Mouse (Mus musculus) kidney, embryonic 16.5 days (tissue): Measurements from ENCODE around the gene Kcna6. TPM values are rescaled to one million over a fixed set of nuclear protein-coding genes. Genes with fewer than 3 reads are reported as not detected.

Source experiments
- ATAC-seq: fragments of 200-750 bp; cut with Nextera tagmentation; 2 replicates; pipeline ENCODE4 v1.8.0; 2017; ENCODE audit warnings: moderate TSS enrichment; ENCODE audit not compliant: low FRiP score, low TSS enrichment
- H3K27ac ChIP-seq: fragments of 300-500 bp; sonication (generic); 2 replicates; pipeline ENCODE4 v1.5.1; 2014; ENCODE audit warnings: low read length
- H3K27me3 ChIP-seq: fragments of 300-500 bp; sonication (generic); 2 replicates; pipeline ENCODE4 v1.6.1; 2014; ENCODE audit warnings: low read length, control low read depth, mixed read lengths; ENCODE audit not compliant: insufficient read depth
- H3K36me3 ChIP-seq: fragments of 300-500 bp; sonication (generic); 2 replicates; pipeline ENCODE4 v1.6.1; 2014; ENCODE audit warnings: low read length, control low read depth, mixed read lengths; ENCODE audit not compliant: insufficient read depth
- H3K4me1 ChIP-seq: fragments of 300-500 bp; sonication (generic); 2 replicates; pipeline ENCODE4 v1.6.1; 2014; ENCODE audit warnings: low read length, control low read depth, mixed read lengths; ENCODE audit not compliant: insufficient read depth
- H3K4me2 ChIP-seq: fragments of 300-500 bp; sonication (generic); replicated peaks from 2 replicates; pipeline ENCODE4 v1.6.1; 2014; ENCODE audit warnings: low read depth, low read length
- H3K4me3 ChIP-seq: fragments of 300-500 bp; sonication (generic); 2 replicates; pipeline ENCODE4 v1.5.1; 2014; ENCODE audit warnings: mild to moderate bottlenecking, low read length
- H3K9ac ChIP-seq: fragments of 300-500 bp; sonication (generic); replicated peaks from 2 replicates; pipeline ENCODE4 v1.6.1; 2014; ENCODE audit warnings: low read length
- H3K9me3 ChIP-seq: fragments of 300-500 bp; sonication (generic); 2 replicates; pipeline ENCODE4 v1.6.1; 2016; ENCODE audit warnings: low read length, control low read depth
- WGBS: fragments of 180-500 bp; shearing (Covaris S2); extraction: QIAGEN DNeasy Blood & Tissue Kit; methylation state at CpG from one replicate; pipeline ENCODE4 v1.1.7; 2014; 5-methylcytosine and 5-hydroxymethylcytosine counted together
- polyA plus RNA-seq: library from polyadenylated mRNA; unstranded; fragments of >200 nt; fragmentation: Nextera tagmentation; extraction: Ambion mirVana; gene quantifications from 2 replicates; pipeline ENCODE4 v1.2.1, GENCODE M21; 2015

The Kcna6 gene
- polyA plus RNA-seq, 1 experiment from 2014 or later = 3.5 TPM

- Histone ChIP-seq H3K4me2 (no peak overlapping the region), H3K27me3 (peaks cover 6% of the 10 kb centered on the region; the same call in 1 of the 2 replicates), H3K9me3 (no peaks in the 10 kb centered on the region), H3K4me3 (no peak overlapping the region), H3K36me3 (no peaks in the 10 kb centered on the region), H3K27ac (no peak overlapping the region), H3K9ac (no peak overlapping the region), H3K4me1 (peaks cover 3% of the 10 kb centered on the region)
- 73% methylated on average over 23 of the region's 23 CpGs for WGBS
- no peak for ATAC-seq
Observed at GRCm38 (mm10) chr6:126701196-126701595, 39.3 kb downstream of the Kcna6 start.

GRCm38 (mm10) chr6:126699995-126700394, 40.5 kb downstream of the Kcna6 start:
- H3K36me3 ChIP-seq = no peaks in the 10 kb centered on the region

DNA sequence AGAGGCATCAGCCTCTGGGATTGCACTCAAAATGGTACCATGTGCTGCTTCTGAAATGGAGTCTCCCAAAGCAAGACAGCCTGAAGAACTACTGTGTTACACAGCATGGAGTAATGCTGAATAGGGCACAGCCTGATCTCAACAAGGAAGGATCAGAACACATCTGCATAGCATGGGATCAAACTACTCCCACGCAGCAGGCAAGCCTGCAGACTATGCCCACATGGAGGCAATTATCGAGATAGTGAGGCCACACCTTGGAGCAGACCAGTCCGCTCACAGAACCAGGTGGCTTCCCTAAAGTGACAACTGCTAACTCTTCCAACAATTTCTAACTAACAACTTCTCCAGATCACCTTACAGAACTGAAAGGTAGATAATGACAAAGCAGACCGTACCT, 53.4 kb downstream of the Kcna6 start:
- H3K4me2 ChIP-seq = no peak overlapping the region
- no peak overlapping the region for H3K4me3 ChIP-seq
- 39% methylated on average over 4 of the region's 4 CpGs for WGBS
- ATAC-seq = 0 out of 2 replicates have a peak, but pooled peaks have one; percentile 27
- no peak overlapping the region for H3K27ac ChIP-seq
- H3K36me3 ChIP-seq = no peaks in the 10 kb centered on the region
- no peaks in the 10 kb centered on the region for H3K9me3 ChIP-seq
- H3K27me3 ChIP-seq = no peaks in the 10 kb centered on the region
- H3K4me1 ChIP-seq = no peaks in the 10 kb centered on the region
- H3K9ac ChIP-seq = no peak overlapping the region

More at GRCm38 (mm10) chr6:126699995-126700394, 40.5 kb downstream of the Kcna6 start:
- peaks cover 3% of the 10 kb centered on the region for H3K4me1 ChIP-seq
- no peak for ATAC-seq
- no peak overlapping the region for H3K4me3 ChIP-seq
- H3K27me3 ChIP-seq = peaks cover 6% of the 10 kb centered on the region; the same call in 1 of the 2 replicates
- no peaks in the 10 kb centered on the region for H3K9me3 ChIP-seq
- H3K27ac ChIP-seq = no peak overlapping the region
- WGBS = 83% methylated on average over 5 of the region's 5 CpGs
- no peak overlapping the region for H3K9ac ChIP-seq
- no peak overlapping the region for H3K4me2 ChIP-seq

GRCm38 (mm10) chr6:126685135-126685534, 55.3 kb downstream of the Kcna6 start:
- Histone ChIP-seq H3K4me2 (no peak overlapping the region), H3K27ac (no peak overlapping the region), H3K36me3 (no peaks in the 10 kb centered on the region), H3K9ac (no peak overlapping the region), H3K4me3 (no peak overlapping the region), H3K4me1 (no peaks in the 10 kb centered on the region), H3K27me3 (no peaks in the 10 kb centered on the region), H3K9me3 (no peaks in the 10 kb centered on the region)
- ATAC-seq = no peak
- 69% methylated on average over 3 of the region's 3 CpGs for WGBS

DNA sequence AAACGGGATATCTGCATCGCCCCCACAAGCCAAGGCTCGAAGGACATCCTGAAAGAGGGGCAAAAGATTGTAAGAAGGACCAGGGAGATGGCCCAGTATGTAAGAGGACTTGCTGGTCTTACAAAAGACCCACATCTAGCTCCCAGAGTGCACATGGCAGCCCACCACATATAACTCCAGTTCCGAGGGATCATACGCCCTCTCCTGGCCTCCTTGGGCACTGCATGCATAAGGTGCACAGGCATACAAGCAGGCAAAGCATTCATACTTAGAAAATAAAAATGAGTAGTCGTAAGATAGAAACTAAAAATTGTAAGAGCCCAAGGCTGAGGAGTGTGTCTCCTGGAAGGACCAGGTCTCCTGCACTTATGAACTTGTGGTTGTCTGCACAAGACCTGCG, 61.5 kb downstream of the Kcna6 start:
- Histone ChIP-seq H3K27me3 (no peaks in the 10 kb centered on the region; the same call in 1 of the 2 replicates), H3K4me1 (no peaks in the 10 kb centered on the region), H3K27ac (no peak overlapping the region), H3K9me3 (no peaks in the 10 kb centered on the region), H3K36me3 (no peaks in the 10 kb centered on the region), H3K9ac (no peak overlapping the region), H3K4me2 (no peak overlapping the region), H3K4me3 (no peak overlapping the region)
- WGBS = 70% methylated on average over 7 of the region's 7 CpGs
- ATAC-seq = no peak

- H3K9me3 ChIP-seq = no peaks in the 10 kb centered on the region
- H3K4me1 ChIP-seq = no peaks in the 10 kb centered on the region
- ATAC-seq = no peak
- H3K9ac ChIP-seq = no peak overlapping the region
- H3K4me2 ChIP-seq = no peak overlapping the region
- WGBS = 92% methylated on average over 5 of the region's 5 CpGs
- H3K27ac ChIP-seq = no peak overlapping the region
- no peaks in the 10 kb centered on the region for H3K36me3 ChIP-seq
- no peaks in the 10 kb centered on the region for H3K27me3 ChIP-seq
- H3K4me3 ChIP-seq = no peak overlapping the region
Observed at GRCm38 (mm10) chr6:126667001-126667400, 73.5 kb downstream of the Kcna6 start.

GRCm38 (mm10) chr6:126666091-126666490, 74.4 kb downstream of the Kcna6 start:
- no peak overlapping the region for H3K9ac ChIP-seq
- H3K4me3 ChIP-seq = no peak overlapping the region
- no peaks in the 10 kb centered on the region for H3K36me3 ChIP-seq
- no peaks in the 10 kb centered on the region for H3K4me1 ChIP-seq
- H3K4me2 ChIP-seq = no peak overlapping the region
- no peak for ATAC-seq
- H3K9me3 ChIP-seq = no peaks in the 10 kb centered on the region
- no peaks in the 10 kb centered on the region for H3K27me3 ChIP-seq
- no peak overlapping the region for H3K27ac ChIP-seq
- 55% methylated on average over 6 of the region's 6 CpGs for WGBS

GRCm38 (mm10) chr6:126664569-126664968, 75.9 kb downstream of the Kcna6 start:
- H3K27me3 ChIP-seq = no peaks in the 10 kb centered on the region
- H3K4me1 ChIP-seq = no peaks in the 10 kb centered on the region
- H3K36me3 ChIP-seq = no peaks in the 10 kb centered on the region
- WGBS = 72% methylated on average over 3 of the region's 3 CpGs
- no peak overlapping the region for H3K9ac ChIP-seq
- H3K9me3 ChIP-seq = no peaks in the 10 kb centered on the region
- ATAC-seq = no peak
- H3K4me2 ChIP-seq = no peak overlapping the region
- no peak overlapping the region for H3K4me3 ChIP-seq
- H3K27ac ChIP-seq = no peak overlapping the region

Other genes with a start within 250 kb of the Kcna6 start
- 4.8 and 5.0 TPM in 2 replicates for gene Kcna5, start 205.3 kb downstream of the Kcna6 start, polyA plus RNA-seq
- gene Kcna1, start 94.3 kb downstream of the Kcna6 start, polyA plus RNA-seq = 0.29 and 0.36 TPM in 2 replicates
- 241 and 248 TPM in 2 replicates for gene Ndufa9, start 108.5 kb upstream of the Kcna6 start, polyA plus RNA-seq
- not detected in 2 replicates for gene Akap3, start 112.4 kb upstream of the Kcna6 start, polyA plus RNA-seq
- gene Dyrk4, start 181.2 kb upstream of the Kcna6 start, polyA plus RNA-seq = not detected in 2 replicates
- gene Rad51ap1, start 198.9 kb upstream of the Kcna6 start, polyA plus RNA-seq = 51.5 and 56.8 TPM in 2 replicates
- 18.6 and 19.4 TPM in 2 replicates for gene D6Wsu163e, start 199.3 kb upstream of the Kcna6 start, polyA plus RNA-seq